ENCODE assay signal across 13 mouse cellular contexts in genomic region chr9:116342446-116343085, GRCm38 (mm10).
DNase-seq lines count a peak whose midpoint lies in the region; ATAC-seq and TF ChIP-seq lines count a peak whose summit lies in the region.
"Had no signal": no experiment of that assay in that cellular context is flagged by ENCODE, and none has a peak within 500 bp of the region (broad histone marks: within the 10 kb centered on the region; RNA-seq: fewer than 3 reads in every experiment).

No protein-coding gene starts in this region.

- no peaks in the 10 kb centered on the region for H3K27me3 ChIP-seq in lung, embryonic 14.5 days (ENCODE audit: insufficient read depth, low read length)
- no peaks in the 10 kb centered on the region for H3K27me3 ChIP-seq in testis, adult 2 months (ENCODE audit: control insufficient read depth, insufficient read depth, low read length)
- H3K27me3 ChIP-seq: heart, embryonic 15.5 days; hindbrain, embryonic 12.5 days; intestine, embryonic 15.5 days had no signal

- peak; percentile 36 to 47 for DNase-seq in cerebellum, postnatal 10 days
- no peak for DNase-seq in cerebellum, adult 8-10 months
- DNase-seq in heart, adult 9 months (ENCODE audit: low spot score in 2 of 2): peak; percentile 20 to 31
- DNase-seq in heart, adult 8-10 months (ENCODE audit: low spot score): no peak
- DNase-seq in lung, embryonic 14.5 days: peak; percentile 32
- DNase-seq in lung, adult 18-20 months: no peak
- no peak for DNase-seq in testis, postnatal 10 days (ENCODE audit: low spot score)
- DNase-seq: cerebellum, adult 11 months; retina, postnatal 1 day had no signal

- 0 out of 2 replicates have a peak, but pooled peaks cover 3% of the 10 kb centered on the region for H3K9me3 ChIP-seq in lung, embryonic 14.5 days (ENCODE audit: low read depth, low read length)
- H3K9me3 ChIP-seq: hindbrain, embryonic 12.5 days; intestine, embryonic 15.5 days had no signal

- H3K9ac ChIP-seq in lung, embryonic 14.5 days: no peak overlapping the region
- H3K9ac ChIP-seq: heart, embryonic 15.5 days; hindbrain, embryonic 12.5 days; intestine, embryonic 15.5 days had no signal

- 46% methylated on average over 8 of the region's 8 CpGs for WGBS in lung, embryonic 14.5 days

- no peak overlapping the region for H3K4me3 ChIP-seq in lung, embryonic 14.5 days (ENCODE audit: low read depth, low read length)
- no peak overlapping the region for H3K4me3 ChIP-seq in testis, adult 2 months (ENCODE audit: control insufficient read depth, low read depth, low read length)
- H3K4me3 ChIP-seq: heart, embryonic 15.5 days; hindbrain, embryonic 12.5 days; intestine, embryonic 15.5 days had no signal

- no peak overlapping the region for H3K4me2 ChIP-seq in lung, embryonic 14.5 days
- H3K4me2 ChIP-seq: heart, embryonic 15.5 days; hindbrain, embryonic 12.5 days; intestine, embryonic 15.5 days had no signal

- no peaks in the 10 kb centered on the region for H3K36me3 ChIP-seq in lung, embryonic 14.5 days (ENCODE audit: insufficient read depth)
- H3K36me3 ChIP-seq in testis, adult 2 months (ENCODE audit: control insufficient read depth, insufficient read depth, low read length): no peaks in the 10 kb centered on the region
- H3K36me3 ChIP-seq: heart, embryonic 15.5 days; hindbrain, embryonic 12.5 days; intestine, embryonic 15.5 days had no signal

- TF ChIP-seq CTCF in lung, embryonic 14.5 days (IDR thresholded peaks at IDR 0.05; ENCODE audit: low read depth): no peak
- TF ChIP-seq CTCF in testis, adult 2 months (IDR thresholded peaks at IDR 0.05; ENCODE audit: control insufficient read depth, insufficient read depth, insufficient replicate concordance, low read depth, low read length): no peak

- no peak overlapping the region; the same call in 1 of the 2 replicates for H3K27ac ChIP-seq in lung, embryonic 14.5 days (ENCODE audit: low read depth)
- H3K27ac ChIP-seq in testis, adult 2 months (ENCODE audit: control insufficient read depth, insufficient read depth, low read depth, low read length): peak overlapping the region; percentile 29; the same call in 1 of the 2 replicates
- H3K27ac ChIP-seq: heart, embryonic 15.5 days; hindbrain, embryonic 12.5 days had no signal

- no peak for ATAC-seq in lung, embryonic 14.5 days (ENCODE audit: insufficient read depth)
- ATAC-seq: intestine, embryonic 15.5 days had no signal

- TF ChIP-seq POLR2A in testis, adult 2 months (IDR thresholded peaks at IDR 0.05; ENCODE audit: control insufficient read depth, low read depth, low read length): no peak

- H3K4me1 ChIP-seq in lung, embryonic 14.5 days (ENCODE audit: insufficient read depth): 0 out of 2 replicates have a peak, but pooled peaks cover 3% of the 10 kb centered on the region
- no peaks in the 10 kb centered on the region for H3K4me1 ChIP-seq in testis, adult 2 months (ENCODE audit: control insufficient read depth, insufficient read depth, low read length)
- H3K4me1 ChIP-seq: heart, embryonic 15.5 days; hindbrain, embryonic 12.5 days; intestine, embryonic 15.5 days had no signal

Comparison
In these comparisons a context has a peak if more than half of its experiments do, and no peak if none do; other contexts are left out.
1. DNase-seq: peak in cerebellum, postnatal 10 days (2 of 2), heart, adult 9 months (2 of 2) and lung, embryonic 14.5 days (single experiment); none in cerebellum, adult 8-10 months (single experiment), heart, adult 8-10 months (single experiment), lung, adult 18-20 months (0 of 2) and testis, postnatal 10 days (single experiment).